Mouse (Mus musculus): ENCODE results near the gene Wbp2.

GRCm38 (mm10) chr11:116034584-116034983 lies 52.2 kb downstream of the Wbp2 start:
- TF ChIP-seq CTCF (IDR thresholded peaks at IDR 0.05; ENCODE audit: insufficient read depth, low read length) = no peak
- TF ChIP-seq POLR2A (IDR thresholded peaks at IDR 0.05; ENCODE audit: borderline replicate concordance, extremely low read depth, low read depth, low read length) = no peak
